Mouse (Mus musculus) layer of hippocampus, postnatal 25 days (tissue): ENCODE measurements at regions not wholly inside any gene's neighbourhood (a gene's known extent, or its start where the extent isn't known, plus 50 kb on each side); places are given as distances from the start of the nearest gene placed in this dataset.

Experiments used
- DNase-seq, 2 experiments: peaks; one replicate each; pipeline ENCODE4 v3.0.0; 2022; ENCODE audit warnings: mixed read lengths in 2 of 2, low spot score in 1 of 2; ENCODE audit errors: extremely low spot score in 1 of 2

GRCm38 (mm10) chr13:72691783-72692729 is 63.4 kb downstream of the Irx2 start:
- no peak for DNase-seq

- no peak for DNase-seq
These were observed 78.8 kb downstream of the Irx2 start for GRCm38 (mm10) chr13:72707469-72707868.

GRCm38 (mm10) chr13:72708728-72709127 is 80.1 kb downstream of the Irx2 start:
- DNase-seq: no peak

GRCm38 (mm10) chr13:72710051-72710450 is 81.4 kb downstream of the Irx2 start:
- no peak for DNase-seq

GRCm38 (mm10) chr13:72711136-72711535 is 82.5 kb downstream of the Irx2 start:
- no peak for DNase-seq

GRCm38 (mm10) chr13:72711842-72712330 is 83.3 kb downstream of the Irx2 start:
- DNase-seq: no peak

GRCm38 (mm10) chr13:72714793-72715192 is 86.2 kb downstream of the Irx2 start:
- no peak for DNase-seq

- DNase-seq: no peak
These were observed 87.5 kb downstream of the Irx2 start for GRCm38 (mm10) chr13:72715959-72716680.

GRCm38 (mm10) chr13:72727126-72727525 is 98.5 kb downstream of the Irx2 start:
- DNase-seq: no peak

- DNase-seq: no peak
These were observed 107.3 kb downstream of the Irx2 start for GRCm38 (mm10) chr13:72735916-72736315.

GRCm38 (mm10) chr13:72736992-72737391 is 108.4 kb downstream of the Irx2 start:
- no peak for DNase-seq

- no peak for DNase-seq
These were observed 118.6 kb downstream of the Irx2 start for GRCm38 (mm10) chr13:72747187-72747586.

- no peak for DNase-seq
These were observed 126.4 kb downstream of the Irx2 start for GRCm38 (mm10) chr13:72755036-72755435.

GRCm38 (mm10) chr13:72762481-72762880 is 133.9 kb downstream of the Irx2 start:
- DNase-seq: no peak

- no peak for DNase-seq
These were observed 134.7 kb downstream of the Irx2 start for GRCm38 (mm10) chr13:72763337-72763736.

GRCm38 (mm10) chr13:72767306-72767705 is 138.7 kb downstream of the Irx2 start:
- DNase-seq: no peak

- DNase-seq: peak; percentile 38 to 45
These were observed 140.5 kb downstream of the Irx2 start for GRCm38 (mm10) chr13:72769007-72769595.

- DNase-seq: no peak
These were observed 154.6 kb downstream of the Irx2 start for GRCm38 (mm10) chr13:72783026-72783726.

- no peak for DNase-seq
These were observed 155.1 kb downstream of the Irx2 start for GRCm38 (mm10) chr13:72783727-72784070.

GRCm38 (mm10) chr13:72792695-72793094 is 164.1 kb downstream of the Irx2 start:
- no peak for DNase-seq
